Mouse (Mus musculus) B cell, adult 2 months (primary cell): ENCODE results near the gene Mrpl14.
A peak's percentile ranks its signal among the peaks of the same experiment; 100 is the strongest.

Experiments used
- DNase-seq, 2 experiments: peaks; one replicate each; pipeline ENCODE4 v3.0.0; 2022

Mrpl14 gene

DNA sequence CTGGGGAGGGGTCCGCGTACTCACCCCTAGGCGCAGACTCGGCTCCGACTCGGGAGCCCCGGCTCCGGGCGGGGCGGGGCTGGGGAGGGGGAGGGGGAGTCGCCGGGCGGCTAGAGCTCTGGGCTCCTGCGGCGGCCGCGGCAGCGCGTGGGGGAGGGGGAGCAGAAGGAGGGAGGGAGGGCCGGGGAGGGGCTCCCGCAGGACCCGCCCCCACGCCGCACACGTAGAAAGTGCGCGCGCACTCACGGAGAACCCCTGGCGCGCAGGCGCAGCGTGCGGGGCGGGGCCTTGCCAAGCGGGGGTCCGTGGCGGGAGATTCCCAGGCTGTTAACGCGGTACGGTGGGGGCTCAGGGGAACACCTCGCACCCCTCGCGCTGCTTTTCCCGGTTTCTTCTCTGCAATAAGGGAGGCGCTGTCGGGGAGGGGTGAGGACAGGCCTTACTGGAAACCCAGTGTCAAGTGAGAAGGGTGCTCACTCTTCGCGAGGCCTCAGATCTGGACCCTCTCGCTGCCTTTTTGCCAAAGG, at the start of gene Mrpl14:
Gene Mrpl14 (plus strand): TSS at position 230 of the 527 bp plus-strand sequence.
- DNase-seq, result peak; percentile 91 to 94

DNA sequence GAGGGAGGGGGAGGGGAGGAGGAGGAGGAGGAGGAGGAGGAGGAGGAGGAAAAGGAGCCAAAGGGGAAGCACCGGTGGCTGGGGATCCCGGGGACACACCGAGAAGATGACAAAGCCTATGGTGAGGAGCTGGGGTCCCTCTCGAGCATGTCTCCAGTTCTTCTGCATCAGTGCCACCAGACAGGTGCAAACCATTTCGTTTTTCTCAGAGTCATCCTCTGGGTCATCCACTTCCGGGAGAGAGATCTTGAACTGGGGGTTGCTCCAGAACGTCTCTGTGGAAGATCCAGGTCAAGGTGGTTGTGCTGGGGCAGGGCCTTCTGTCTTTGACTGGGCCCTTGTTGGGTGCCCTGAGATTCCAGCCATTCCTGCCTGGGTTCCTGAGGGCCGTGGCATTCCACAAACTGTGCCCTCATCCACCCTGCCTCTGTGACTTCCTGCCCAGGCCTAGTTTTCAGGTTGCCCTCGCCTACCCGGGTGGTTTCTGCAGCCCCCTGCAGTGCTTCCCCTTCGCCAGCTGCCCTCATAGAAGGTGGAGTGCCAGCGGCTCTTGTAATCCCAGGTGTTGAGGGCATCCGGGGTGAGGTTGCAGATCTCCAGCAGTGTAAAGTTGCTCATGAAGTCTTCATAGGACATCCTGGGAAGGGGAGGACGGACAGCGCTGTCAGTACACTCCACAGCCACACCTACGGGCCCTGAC, 47.4 kb upstream of the Mrpl14 start:
- no peak for DNase-seq

DNA sequence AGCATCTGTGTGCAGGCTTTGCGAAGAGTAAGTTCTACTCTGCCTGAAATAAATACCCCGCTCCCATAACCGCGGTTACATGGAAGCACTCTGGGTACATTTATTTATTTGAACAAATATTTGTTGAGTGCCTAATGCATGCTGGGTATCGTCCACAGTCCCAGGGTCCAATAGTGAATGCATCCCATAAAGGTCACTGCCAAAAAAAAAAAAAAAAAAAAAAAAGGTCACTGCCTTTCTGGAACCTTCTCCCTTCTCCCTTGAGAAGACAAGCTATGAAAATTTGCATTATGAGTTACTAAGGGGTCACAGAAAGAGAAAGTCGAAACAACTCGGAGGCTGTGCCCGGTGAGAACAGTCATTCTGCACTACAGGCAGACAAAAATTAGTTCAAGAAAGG, 44.1 kb upstream of the Mrpl14 start:
- DNase-seq, result no peak

DNA sequence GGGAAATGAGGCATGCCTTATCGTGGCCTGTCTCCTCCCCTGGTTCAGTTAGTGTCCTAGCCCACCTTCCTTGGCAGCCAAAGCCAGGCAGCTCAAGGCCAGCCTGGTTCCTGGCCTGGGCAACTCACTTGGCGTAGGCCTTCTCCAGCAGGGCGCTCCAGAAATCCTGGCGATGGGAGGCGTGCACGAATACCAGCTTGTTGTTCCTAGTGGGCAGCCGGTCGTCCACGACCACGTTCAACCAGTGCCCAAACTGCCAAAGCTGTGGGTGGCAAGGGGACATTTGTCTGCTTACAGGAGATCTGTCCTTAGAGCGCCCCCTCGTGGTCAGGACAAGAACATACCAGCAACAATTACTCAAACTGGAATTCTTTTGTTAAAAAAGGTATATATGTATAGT, 43.4 kb upstream of the Mrpl14 start:
- DNase-seq, result peak; percentile 86 to 88

DNA sequence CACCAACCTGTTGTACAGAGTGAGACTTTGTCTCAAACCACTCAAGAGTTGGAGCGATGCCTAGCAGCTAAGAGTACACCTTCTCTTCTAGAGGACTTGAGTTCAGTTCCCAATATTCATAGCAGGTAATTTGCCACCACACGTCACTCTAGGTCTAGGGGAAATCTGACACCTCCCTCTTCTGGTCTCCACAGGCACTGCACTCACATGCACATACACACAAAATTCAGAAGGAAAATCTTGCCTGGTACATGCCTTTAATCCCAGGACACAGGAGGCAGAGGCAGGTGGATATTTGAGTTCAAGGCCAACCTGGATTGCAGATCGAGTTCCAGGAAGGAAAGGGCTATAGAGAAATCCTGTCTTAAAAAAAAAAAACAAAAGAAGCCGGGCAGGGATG, 41.9 kb upstream of the Mrpl14 start:
- DNase-seq, result no peak

DNA sequence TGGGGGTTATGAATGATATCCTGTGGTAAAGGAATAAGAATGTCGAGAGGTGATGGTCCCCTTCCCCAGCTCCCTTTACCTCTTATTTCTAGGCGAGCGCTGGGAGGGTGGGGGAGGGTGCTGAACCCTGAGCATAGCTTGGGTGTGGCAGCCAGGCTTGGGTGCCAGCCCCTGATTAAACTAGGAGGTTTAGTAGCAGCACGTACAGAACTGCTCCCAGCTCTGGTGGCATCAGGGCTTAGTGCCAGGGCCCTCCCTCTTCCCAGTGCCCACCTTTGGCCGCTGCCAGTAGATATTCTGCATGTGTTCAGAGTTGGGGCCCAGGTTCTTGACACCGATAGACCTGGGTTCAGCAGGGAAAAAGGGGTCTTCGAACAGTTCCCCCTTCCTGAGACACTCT, 32.9 kb upstream of the Mrpl14 start:
- DNase-seq, result no peak

DNA sequence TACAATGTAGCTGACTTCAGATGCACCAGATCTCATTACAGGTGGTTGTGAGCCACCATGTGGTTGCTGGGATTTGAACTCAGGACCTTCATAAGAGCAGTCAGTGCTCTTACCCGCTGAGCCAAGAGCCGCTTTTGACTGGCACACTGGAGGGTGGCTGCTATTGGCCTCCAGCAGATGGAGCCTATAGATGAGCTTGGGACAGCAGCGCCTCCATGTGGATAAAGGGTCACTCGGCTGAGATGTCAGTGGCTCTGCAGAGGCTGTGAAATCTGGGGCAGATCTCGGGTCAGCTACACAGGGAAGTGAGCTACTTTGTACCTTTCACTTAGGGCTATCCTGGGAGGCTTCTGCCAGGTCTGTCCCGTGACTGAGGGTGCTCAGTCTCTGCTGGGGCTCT, 30.3 kb upstream of the Mrpl14 start:
- DNase-seq, result peak; percentile 20 to 21

DNA sequence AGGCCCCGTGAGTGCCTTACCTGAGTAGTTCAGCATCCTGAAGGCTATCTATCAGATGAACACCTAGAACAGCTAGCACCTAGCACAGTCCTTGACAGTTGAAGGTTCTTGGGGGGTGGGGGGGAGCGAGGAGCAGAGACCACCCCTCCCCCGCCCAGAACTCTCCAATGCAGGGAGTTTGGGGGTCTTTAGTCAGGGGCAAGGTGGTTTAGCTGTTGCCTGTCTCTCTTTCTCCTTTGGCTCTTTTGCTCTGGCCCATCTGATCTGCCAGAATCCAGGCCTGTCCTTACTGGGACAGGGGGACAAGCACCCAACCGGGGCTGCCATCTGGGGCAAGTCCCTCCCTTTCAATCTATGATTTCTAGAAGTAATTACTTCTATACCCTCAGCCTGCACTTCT, 26.9 kb upstream of the Mrpl14 start, which contains the start of gene Capn11:
Gene Capn11 (minus strand): TSS at position 101 of the 400 bp plus-strand sequence.
- no peak for DNase-seq

DNA sequence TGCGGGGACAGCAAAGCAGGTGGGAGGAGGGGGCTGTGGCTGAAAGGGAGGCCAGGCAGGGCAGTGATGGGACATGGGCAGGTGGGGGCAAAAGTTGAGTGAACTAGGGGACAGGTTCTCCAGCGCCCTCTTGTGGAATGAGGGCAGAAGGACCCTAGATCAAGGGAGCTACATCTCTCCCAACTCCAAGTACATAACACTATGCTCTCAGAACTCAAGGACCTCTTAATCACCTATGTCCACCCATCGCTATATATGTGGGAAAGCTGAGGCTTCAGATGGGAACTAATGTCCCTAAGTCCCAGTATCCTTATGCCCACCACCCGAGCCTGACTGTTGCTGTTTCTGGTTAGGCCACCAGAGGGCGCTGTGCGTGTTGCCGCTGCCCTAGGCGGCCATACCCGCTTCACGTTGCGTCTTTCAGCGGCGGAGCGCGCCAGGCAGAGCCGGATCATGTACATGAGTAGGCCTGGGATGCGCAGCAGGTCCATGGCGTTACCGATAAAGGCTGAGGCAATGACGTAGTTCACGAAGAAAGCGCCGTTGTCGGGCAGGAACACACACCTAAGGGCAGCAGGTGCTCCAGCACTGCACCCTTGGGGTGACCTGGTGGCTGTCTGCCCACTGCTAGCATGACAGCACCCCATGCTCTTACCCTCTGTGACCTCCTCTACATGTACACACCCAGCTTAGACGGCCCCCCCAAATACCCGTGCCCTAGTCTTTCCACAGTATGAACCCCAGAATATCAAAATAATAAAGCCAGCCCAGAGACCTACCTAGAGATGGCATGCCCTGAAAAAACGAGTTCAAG, 22.8 kb upstream of the Mrpl14 start:
- peak; percentile 86 to 87 for DNase-seq

DNA sequence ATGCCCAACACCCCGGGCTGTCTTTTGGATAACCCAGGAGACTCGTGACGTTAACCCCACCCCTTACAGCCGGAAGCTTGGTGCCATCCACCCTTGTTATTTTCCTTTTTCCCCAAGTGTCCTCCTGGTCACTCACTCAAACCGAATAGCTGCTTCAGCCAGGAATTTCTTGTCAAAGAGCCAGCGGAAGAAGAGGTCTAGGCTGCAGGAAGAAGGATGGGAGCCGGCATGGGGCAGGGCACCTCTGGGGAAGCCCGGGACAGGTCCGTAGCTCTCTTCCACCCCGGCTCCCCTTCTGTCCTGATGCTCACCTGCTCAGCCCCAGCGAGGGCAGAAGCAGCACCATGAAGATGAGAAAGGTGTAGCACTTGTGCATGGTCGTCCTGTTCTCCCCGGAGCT, 21.5 kb upstream of the Mrpl14 start:
- no peak for DNase-seq

DNA sequence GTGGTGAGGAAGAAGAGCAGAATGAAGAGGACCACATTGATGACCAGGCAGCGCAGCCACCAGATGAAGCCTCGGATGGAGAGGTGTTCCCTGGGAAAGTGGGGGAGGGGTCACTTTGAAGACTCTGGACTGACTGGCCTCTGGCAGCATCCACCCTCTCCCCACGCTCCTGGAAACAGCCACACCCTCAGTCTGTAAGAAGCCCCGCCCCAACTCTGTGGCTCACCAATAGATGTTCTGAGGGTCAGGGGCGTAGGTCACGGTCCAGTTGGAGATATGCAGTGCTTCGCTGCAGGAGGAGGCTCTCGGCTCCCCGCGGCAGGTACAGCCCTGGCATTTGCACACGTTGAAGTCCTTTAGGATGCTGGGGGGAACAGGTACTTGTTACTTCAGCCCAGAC, 20.0 kb upstream of the Mrpl14 start:
- no peak for DNase-seq

DNA sequence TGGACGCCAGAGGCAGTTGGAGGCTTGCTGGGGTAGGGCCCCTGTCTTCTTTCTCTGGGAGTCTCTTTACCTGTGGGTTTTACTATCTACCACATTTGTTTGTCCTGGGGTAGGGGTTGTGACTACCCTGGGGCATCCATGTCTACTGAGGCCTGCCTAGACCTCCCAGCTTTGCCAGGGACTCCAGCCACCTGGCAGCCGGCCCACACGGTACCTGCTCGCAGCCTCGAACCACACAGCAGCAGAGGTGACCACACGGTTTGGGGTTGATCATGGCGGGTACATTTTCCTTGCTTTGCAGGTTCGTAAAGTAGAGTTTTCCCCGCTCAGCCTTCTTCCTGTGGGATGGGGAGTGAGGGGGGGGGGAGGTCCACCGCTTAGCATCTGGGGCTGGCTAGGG, 18.6 kb upstream of the Mrpl14 start:
- DNase-seq, result no peak

DNA sequence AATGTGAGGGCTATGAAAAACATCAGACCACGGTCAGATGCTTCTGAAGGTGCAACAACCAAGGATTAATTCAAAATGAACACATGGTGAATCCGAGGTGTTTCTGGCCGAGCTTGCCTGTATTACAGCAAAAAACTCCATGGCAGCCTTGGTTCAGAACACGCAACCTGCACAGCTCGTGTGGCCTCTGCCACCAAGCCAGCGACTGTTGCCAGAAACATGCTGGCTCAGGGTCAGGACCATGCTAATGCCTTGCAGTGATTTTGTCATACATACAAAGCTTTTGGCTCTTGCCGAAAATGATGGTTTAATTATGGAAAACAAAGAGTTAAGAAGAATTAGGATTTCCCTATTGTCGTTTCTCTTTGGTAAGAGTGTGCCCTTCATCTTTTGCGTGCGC, 18.1 kb upstream of the Mrpl14 start:
- no peak for DNase-seq

DNA sequence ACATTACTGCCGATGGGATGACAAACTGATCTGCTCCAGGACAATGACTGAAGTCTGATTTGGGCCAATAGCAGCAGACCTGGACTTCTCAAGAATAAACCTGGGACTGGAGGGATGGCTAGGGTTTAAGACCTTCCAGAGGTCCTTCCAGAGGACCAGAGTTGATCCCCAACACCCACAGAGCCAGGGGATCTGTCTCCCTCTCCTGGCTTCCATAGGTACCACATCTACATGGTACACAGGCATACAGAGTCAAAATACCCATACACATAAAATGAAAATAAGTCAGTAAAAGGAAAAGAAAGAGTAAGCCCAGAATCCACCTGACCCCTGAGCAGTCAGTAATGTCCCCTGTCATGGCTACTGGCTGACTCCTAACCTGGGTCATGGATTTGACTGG, 14.3 kb upstream of the Mrpl14 start:
- no peak for DNase-seq

DNA sequence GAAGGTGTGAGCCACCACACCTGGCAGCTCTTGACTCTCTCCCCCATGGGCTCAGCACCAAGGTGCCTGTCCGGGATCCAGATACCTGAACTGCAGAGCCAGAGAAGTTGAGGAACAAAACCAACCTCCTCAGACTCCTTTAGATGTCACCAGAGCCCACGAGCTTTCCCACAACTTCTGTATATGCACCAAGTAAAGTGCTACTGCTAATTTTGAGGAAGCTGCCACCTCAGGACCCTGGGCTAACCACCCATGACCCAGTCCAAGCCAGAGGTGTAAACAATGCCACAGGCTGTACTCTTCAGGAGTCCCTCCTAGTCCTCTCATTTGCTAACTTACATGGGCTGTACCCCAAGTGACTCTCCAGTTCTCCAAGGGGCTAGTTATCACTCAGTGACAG, 13.5 kb upstream of the Mrpl14 start:
- no peak for DNase-seq

DNA sequence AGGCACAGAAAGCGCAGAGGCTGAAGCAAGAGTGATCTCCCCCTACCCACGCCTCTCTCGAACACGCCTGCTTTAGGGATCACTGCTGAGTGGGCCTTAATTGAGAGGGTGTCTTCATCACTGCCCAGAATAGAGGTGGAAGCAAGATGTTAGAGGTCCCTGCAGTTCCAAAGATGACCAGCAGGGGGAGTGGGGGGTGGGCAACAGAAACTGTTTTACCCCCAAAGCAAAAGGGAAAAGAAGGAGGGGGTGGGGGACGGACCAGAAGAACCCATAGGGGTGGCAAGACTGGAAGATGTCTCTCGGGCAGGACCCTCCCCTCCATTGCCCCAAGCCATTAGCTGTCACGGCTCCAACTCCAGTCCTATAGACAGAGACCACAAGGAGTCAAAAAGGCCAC, 8.0 kb upstream of the Mrpl14 start:
- DNase-seq, result peak; percentile 87 to 88

DNA sequence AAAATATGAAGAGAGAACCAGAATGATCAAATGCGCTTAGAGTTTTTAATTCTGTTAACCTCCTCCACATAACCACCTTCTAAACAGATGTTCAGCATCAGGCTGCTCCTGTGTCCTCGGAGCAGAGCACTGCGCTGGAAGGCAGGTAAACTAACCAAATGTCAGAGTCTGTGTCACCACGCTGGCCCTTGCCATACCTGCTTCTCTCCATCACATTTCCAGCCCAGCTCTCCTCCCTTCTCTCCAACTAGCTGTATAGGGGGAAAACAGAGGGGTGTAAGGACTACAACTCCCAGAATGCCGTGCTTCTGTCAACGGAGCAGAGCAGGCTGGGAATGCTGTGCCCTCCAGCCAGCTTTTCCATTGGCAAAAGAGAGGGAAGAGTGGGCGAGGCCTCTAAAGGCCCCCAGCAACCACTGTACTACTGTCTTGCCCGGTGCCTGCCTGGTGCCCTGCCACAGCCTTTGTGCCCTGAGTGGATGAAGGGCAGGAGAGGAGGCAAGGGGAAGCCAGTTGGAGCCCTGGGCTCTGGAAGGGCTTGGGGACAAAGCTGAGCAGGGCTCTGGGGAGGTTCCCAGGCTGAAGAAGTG, 5.6 kb upstream of the Mrpl14 start:
- no peak for DNase-seq

DNA sequence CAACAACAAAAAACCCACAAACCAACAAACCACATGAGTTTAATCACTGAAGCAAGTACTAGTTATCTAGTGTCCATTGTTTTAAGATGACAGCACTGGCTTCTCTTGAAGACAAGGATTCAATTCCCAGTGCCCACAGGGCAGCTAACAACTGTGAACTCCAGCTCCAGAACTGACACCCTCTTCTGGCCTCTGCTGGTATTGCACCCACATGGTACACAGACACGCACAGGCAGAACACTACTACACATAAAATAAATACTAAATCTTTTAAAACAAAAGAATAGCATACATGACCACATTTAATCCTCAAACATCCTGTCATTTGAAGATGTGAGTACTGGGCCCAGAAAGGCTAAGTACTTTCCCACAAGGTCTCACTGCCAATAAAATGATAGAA, 4.5 kb upstream of the Mrpl14 start:
- peak; percentile 58 to 62 for DNase-seq

DNA sequence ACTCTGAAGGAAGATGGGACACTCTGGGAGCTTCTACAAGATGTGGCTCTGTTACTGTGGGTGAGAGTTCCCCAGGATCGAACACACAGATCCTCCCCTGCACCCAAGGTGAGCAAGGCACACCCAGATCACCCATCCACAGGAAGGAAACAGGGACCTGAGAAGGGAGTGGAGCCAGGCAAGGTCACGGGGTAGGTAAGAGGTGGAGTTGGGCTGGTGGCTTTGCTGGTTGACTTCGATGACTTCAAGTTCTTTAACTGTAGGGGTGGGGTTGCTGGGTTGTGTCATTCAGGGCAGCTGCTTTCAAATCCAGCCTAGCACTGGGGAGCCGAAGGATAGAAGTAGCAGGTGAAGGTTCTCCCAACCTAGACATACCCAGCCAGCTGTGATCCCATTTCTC, 3.3 kb upstream of the Mrpl14 start:
- DNase-seq, result no peak

DNA sequence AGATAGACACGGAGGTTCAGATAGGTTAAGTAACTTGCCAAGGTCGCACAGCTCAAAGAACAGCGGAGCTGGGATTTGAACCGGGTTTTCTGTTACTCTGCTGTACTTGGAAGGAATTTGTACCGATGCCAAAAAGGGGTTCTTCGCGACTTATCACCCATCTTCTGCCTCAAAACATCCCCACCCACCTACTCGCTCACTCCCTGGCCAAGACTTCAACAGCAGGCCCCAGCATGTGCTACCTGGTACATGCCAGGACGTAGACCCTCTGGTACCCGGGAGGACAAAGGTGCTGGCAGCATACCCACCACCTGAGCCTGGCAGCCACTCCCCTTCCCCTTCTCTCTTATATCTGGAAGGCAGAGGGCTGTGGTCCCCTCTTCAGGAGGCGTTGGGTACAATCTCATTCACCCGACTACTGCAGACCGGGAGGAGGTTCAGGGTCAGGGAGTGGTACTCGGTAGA, 1.4 kb upstream of the Mrpl14 start:
- DNase-seq, result no peak

DNA sequence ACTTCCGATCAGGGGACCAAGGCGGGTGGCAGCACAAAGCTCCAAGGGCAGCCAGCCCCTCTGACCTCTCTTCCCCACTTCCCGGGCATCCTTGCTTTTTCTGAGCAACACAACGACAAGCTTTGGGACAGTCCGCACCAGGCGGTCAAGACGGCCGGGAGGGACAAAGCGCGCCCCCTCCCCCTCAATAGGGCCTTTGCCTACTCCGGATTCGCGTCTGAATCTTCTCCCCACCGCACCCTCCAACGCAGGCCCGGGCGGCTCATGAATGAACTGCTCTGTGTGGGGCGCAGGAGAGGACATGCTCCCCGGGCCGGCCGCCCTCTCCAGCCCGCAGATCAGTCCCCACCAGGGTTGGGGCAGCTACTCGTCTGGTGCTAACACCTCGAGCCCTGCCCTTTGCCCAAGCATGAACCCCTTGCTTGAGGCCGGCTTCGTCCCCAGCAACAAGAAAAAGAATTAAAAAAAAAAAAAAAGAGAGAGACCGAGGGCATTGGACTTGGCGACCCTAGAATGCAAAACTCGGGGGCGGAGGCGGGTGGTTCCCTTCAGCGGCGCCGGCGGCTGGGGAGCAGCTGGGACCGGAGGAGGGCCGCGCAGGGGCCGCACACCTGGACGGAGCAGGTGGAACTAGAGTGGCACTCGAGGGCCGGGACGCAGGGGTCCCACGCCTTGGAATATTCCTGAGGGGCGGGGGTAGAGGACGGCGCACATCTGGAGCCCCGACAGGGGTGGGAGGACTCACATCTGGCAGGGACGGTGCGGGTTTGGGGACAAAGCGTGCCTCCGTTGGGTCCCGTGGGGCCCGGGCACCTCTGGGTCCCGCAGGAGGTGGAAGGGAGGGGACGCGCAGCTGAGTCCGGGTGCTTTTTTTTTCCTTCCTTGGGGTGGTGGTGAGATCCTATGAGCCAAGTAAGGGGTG, 690 bp upstream of the Mrpl14 start:
- peak; percentile 49 to 53 for DNase-seq

DNA sequence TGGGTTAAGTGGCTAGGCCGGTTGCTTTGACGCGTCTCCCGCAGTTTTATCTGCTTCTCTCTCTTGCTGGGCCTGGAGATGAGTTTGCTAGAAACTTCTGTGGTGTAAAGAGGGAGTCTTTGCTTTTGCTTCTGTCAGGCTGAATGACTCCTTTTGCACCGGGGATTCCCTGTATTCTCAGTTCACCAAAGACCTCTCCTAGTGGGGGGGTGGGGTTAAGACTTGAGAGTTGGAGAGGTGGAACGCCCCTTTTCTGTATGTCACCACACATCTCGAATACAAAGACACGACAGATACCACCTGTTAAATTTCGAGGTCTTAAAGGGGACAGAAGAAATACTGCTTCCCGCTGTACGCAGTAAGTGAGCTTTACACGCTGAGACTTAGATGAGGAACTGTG, 594 bp downstream of the Mrpl14 start, which contains the start of gene Tmem63b:
Gene Tmem63b (minus strand): TSS at position 190 of the 400 bp plus-strand sequence.
- DNase-seq, result peak in 1 of 2 experiments; percentile 36
